Mouse (Mus musculus) splenic B cell, adult 2 months (primary cell): Measurements from ENCODE around the gene Fry.

ENCODE experiments used
- DNase-seq: peaks from one replicate; pipeline ENCODE4 v3.0.0-alpha.2; 2011; ENCODE audit warnings: low read depth, low spot score
- H3K27me3 ChIP-seq: 2 replicates; pipeline ENCODE4 v1.6.1; 2012; ENCODE audit warnings: mild to moderate bottlenecking, low read length, moderate library complexity, mixed read lengths; ENCODE audit not compliant: control insufficient read depth, poor library complexity, insufficient read depth, severe bottlenecking
- H3K36me3 ChIP-seq: 2 replicates; pipeline ENCODE4 v1.6.1; 2012; ENCODE audit warnings: mild to moderate bottlenecking, low read length, moderate library complexity, mixed read lengths; ENCODE audit not compliant: control insufficient read depth, poor library complexity, insufficient read depth, severe bottlenecking

Fry gene

DNA sequence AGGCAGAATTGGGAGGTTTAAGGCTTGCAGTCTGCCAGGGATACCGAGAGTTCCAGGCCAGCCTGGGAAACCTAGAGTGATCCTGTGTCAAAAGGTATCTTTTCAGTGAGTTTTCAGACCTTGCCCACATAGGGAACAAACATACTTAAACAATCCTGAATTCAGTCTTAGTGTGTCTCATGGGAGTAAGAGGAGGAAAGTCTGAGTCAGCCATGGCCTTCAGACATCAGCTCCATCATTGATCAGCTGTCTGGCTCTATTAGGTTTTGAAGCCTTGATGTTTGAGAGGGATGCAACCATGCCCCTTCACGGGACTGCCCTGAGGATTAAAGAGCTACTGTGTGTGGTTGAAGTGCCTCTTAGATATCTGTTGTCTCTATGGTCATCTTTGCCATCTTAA, 232.7 kb downstream of the Fry start:
- no peak for DNase-seq
- Histone ChIP-seq H3K27me3 (no peaks in the 10 kb centered on the region), H3K36me3 (peaks cover 4% of the 10 kb centered on the region)

GRCm38 (mm10) chr5:150358671-150359070, 240.2 kb downstream of the Fry start:
- DNase-seq: no peak
- Histone ChIP-seq H3K36me3 (peaks cover 5% of the 10 kb centered on the region; the same call in 1 of the 2 replicates), H3K27me3 (no peaks in the 10 kb centered on the region)

DNA sequence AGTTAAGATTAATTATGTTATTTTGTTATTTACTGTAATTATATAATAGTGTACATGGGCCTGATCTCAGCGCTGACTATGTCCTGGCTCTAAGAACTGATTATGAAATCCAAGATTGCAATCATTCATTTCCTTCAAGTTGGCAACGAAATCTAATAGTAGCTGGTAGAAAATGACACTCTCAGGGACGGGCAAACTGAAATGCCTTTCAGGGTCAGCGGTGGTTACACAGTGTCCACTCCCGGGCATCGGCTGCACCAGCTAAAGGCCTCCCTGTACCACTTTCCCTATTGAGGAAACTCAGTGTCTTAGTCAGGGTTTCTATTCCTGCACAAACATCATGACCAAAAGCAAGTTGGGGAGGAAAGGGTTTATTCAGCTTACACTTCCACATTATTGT, 243.8 kb downstream of the Fry start:
- DNase-seq: no peak
- H3K27me3 ChIP-seq: no peaks in the 10 kb centered on the region
- H3K36me3 ChIP-seq: 0 out of 2 replicates have a peak, but pooled peaks cover 5% of the 10 kb centered on the region

DNA sequence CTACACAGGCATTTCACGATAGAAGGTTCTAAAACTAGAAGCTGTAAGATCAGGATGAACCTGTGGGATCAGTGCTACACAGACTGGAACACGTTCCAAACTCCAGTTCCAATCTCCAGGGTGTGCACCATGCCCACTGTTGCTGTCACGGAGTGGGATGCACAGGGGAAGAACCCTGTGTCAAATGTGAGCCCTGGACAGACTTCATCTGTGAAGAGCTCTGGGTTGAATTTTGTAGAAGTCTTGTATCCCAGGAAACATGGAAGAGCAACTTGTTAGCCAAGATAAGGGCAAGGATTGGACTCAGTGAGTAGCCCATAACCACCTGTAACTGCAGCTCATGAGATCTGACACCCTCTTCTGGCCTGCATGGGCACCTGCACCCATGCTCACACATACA, 246.2 kb downstream of the Fry start:
- Histone ChIP-seq H3K27me3 (no peaks in the 10 kb centered on the region), H3K36me3 (0 out of 2 replicates have a peak, but pooled peaks cover 2% of the 10 kb centered on the region)
- no peak for DNase-seq

GRCm38 (mm10) chr5:150367027-150367426, 248.6 kb downstream of the Fry start:
- peak; percentile 15 for DNase-seq

GRCm38 (mm10) chr5:150370291-150370690, 251.8 kb downstream of the Fry start:
- no peak for DNase-seq
- H3K36me3 ChIP-seq: peaks cover 3% of the 10 kb centered on the region; the same call in 1 of the 2 replicates
- H3K27me3 ChIP-seq: no peaks in the 10 kb centered on the region

More at GRCm38 (mm10) chr5:150367027-150367426, 248.6 kb downstream of the Fry start:
- Histone ChIP-seq H3K36me3 (0 out of 2 replicates have a peak, but pooled peaks cover 2% of the 10 kb centered on the region), H3K27me3 (no peaks in the 10 kb centered on the region)

GRCm38 (mm10) chr5:150370895-150371294, 252.4 kb downstream of the Fry start:
- Histone ChIP-seq H3K36me3 (peaks cover 3% of the 10 kb centered on the region; the same call in 1 of the 2 replicates), H3K27me3 (no peaks in the 10 kb centered on the region)
- DNase-seq: no peak

DNA sequence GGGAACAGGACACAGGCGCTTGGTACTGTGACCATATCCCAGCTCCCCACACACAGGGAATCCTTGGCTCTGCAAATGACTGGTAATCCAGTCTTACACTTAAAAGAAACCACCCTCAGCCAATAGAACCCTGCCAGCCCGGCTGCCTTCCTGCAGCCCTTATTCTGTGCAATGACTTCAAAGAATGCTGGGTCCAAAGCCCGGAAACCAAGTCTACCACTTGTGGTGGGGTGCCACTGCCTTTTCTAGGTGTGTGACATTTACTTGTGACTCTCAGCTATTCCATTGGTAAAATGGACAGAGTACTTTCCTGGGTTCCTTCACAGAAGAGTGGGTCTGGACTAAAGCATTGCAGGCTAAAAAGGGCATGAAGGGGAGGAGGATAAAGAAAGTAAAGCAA, 254.5 kb downstream of the Fry start:
- no peak for DNase-seq
- H3K36me3 ChIP-seq: peaks cover 3% of the 10 kb centered on the region; the same call in 1 of the 2 replicates

DNA sequence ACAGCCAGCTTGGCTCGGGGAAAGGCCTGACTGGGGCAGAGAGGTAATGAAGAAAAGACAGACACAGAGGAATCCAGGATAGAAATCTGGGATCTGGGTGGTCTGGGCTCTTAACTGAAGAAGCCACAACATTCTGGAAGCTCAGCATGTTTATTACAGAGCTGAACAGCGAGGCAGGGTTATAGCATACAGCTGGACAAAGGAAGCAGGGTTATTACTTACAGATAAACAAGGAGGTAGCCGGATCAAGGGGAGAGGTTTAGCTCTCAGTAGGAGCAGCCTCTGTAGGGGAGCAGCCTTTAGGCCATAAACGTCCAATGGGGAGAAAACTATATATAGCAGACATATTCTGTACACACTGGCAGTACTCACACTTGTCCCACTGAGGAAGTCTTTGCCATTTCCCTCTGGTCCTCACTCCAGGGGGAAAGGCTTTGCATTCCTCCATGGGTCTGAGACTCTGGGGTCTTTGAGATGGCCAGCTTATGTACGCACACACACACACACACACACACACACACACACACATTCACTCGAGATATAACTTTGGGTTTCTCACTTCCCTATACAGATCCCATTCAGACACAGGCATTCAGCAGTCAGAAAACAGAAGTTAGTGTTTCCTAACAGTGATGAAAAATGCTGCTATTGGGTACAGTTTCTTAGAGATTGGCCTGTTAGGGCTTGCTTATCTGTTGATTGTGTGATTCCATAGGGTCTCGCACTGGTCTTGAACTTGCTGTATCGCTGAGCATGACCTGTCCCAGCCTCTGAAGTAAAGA, 256.5 kb downstream of the Fry start:
- peak; percentile 3 for DNase-seq
- Histone ChIP-seq H3K36me3 (peaks cover 6% of the 10 kb centered on the region; the same call in 1 of the 2 replicates), H3K27me3 (no peaks in the 10 kb centered on the region)

More for the DNA sequence above, 254.5 kb downstream of the Fry start:
- no peaks in the 10 kb centered on the region for H3K27me3 ChIP-seq

- Histone ChIP-seq H3K36me3 (peaks cover 19% of the 10 kb centered on the region; the same call in 1 of the 2 replicates), H3K27me3 (no peaks in the 10 kb centered on the region)
- DNase-seq: no peak
These were observed 260.1 kb downstream of the Fry start for GRCm38 (mm10) chr5:150378586-150378985.

DNA sequence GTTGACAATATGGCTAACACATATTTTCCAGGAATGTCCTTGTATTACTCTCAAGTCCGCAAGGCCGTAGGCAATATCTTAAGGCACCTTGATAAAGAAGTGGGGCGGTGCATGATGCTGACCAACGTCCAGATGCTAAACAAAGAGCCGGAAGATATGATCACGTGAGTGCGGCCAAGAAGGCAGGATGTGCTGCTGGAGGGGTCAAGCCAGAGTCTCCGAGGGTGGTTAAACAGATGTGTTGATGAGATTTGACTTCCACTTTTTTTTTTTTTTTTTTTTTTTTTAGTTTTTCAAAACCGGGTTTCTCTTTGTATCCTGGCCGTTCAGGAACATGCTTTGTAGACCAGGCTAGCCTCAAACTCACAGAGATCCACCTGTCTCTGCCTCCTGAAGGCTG, 262.3 kb downstream of the Fry start:
- no peak for DNase-seq
- H3K27me3 ChIP-seq: no peaks in the 10 kb centered on the region

GRCm38 (mm10) chr5:150382411-150382810, 264.0 kb downstream of the Fry start:
- Histone ChIP-seq H3K27me3 (no peaks in the 10 kb centered on the region), H3K36me3 (peaks cover 20% of the 10 kb centered on the region)
- DNase-seq: no peak

More for the DNA sequence above, 262.3 kb downstream of the Fry start:
- H3K36me3 ChIP-seq: peaks cover 19% of the 10 kb centered on the region

- DNase-seq: no peak
- H3K27me3 ChIP-seq: no peaks in the 10 kb centered on the region
- peaks cover 15% of the 10 kb centered on the region for H3K36me3 ChIP-seq
These were observed 266.1 kb downstream of the Fry start for GRCm38 (mm10) chr5:150384272-150385215.

GRCm38 (mm10) chr5:150385224-150385623, 266.8 kb downstream of the Fry start:
- no peaks in the 10 kb centered on the region for H3K27me3 ChIP-seq

DNA sequence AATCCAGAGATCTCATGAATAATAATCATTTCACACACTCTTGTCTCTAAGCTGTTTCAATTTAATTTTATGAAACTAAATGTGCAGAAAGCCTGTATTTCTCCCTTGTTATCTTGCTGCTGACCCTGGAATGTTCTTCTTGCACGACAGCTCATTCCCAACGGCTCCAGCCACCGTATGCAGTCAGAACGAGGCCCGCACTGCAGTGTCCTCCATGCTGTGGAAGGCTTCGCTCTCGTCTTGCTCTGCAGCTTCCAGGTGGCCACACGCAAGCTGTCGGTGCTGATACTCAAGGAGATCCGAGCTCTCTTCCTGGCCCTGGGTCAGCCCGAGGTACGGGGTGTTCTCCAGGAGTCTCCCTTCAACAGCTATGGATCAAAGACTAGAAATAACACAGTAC, 270.2 kb downstream of the Fry start:
- H3K27me3 ChIP-seq: no peaks in the 10 kb centered on the region
- DNase-seq: no peak
- H3K36me3 ChIP-seq: peaks cover 6% of the 10 kb centered on the region

More at GRCm38 (mm10) chr5:150385224-150385623, 266.8 kb downstream of the Fry start:
- H3K36me3 ChIP-seq: peaks cover 15% of the 10 kb centered on the region
- DNase-seq: no peak
